Mouse (Mus musculus) heart, postnatal 0 days (tissue): ENCODE data around the gene Krtap4-1.

Source experiments
- CTCF ChIP-seq: IDR thresholded peaks from 2 replicates; pipeline ENCODE4 v1.5.1; 2016; ENCODE audit warnings: antibody characterized with exemption, control low read depth, low read depth
- EP300 ChIP-seq: IDR thresholded peaks from 2 replicates; pipeline ENCODE4 v1.6.1; 2016; ENCODE audit warnings: antibody characterized with exemption, low read depth

GRCm38 (mm10) chr11:99640926-99641325, 12.9 kb upstream of the Krtap4-1 start:
- TF ChIP-seq CTCF (no peak), EP300 (no peak)
